Comparison of ENCODE assay signal across 14 mouse cellular contexts in genomic region chr1:13513761-13514160, GRCm38 (mm10).
A peak's percentile ranks its signal among the peaks of the same experiment; 100 is the strongest.
DNase-seq lines count a peak whose midpoint lies in the region; ATAC-seq and TF ChIP-seq lines count a peak whose summit lies in the region.
"Had no signal": no experiment of that assay in that cellular context is flagged by ENCODE, and none has a peak within 500 bp of the region (broad histone marks: within the 10 kb centered on the region; RNA-seq: fewer than 3 reads in every experiment).

No protein-coding gene starts in this region.

- H3K4me2 ChIP-seq in midbrain, postnatal 0 days (ENCODE audit: low read depth, low read length, poor library complexity, severe bottlenecking), result no peak overlapping the region
- H3K4me2 ChIP-seq: heart, embryonic 11.5 days; intestine, embryonic 15.5 days; limb, embryonic 15.5 days; midbrain, embryonic 13.5 days; stomach, embryonic 15.5 days had no signal

- no peak for TF ChIP-seq EP300 in heart, adult 2 months (IDR thresholded peaks at IDR 0.05; ENCODE audit: insufficient read depth, low read depth, low read length)

- H3K4me3 ChIP-seq in heart, adult 2 months, result no peak overlapping the region
- H3K4me3 ChIP-seq in midbrain, postnatal 0 days (ENCODE audit: low read depth, low read length), result no peak overlapping the region
- H3K4me3 ChIP-seq: intestine, embryonic 15.5 days; limb, embryonic 15.5 days; midbrain, embryonic 13.5 days; stomach, embryonic 15.5 days had no signal

- no peaks in the 10 kb centered on the region for H3K27me3 ChIP-seq in heart, adult 2 months (ENCODE audit: control insufficient read depth, insufficient read depth, low read length)
- no peaks in the 10 kb centered on the region for H3K27me3 ChIP-seq in midbrain, postnatal 0 days (ENCODE audit: insufficient read depth, low read length)
- H3K27me3 ChIP-seq: intestine, embryonic 15.5 days; limb, embryonic 15.5 days; midbrain, embryonic 13.5 days; stomach, embryonic 15.5 days had no signal

- no peaks in the 10 kb centered on the region for H3K79me2 ChIP-seq in heart, adult 2 months (replicated peaks; ENCODE audit: control insufficient read depth, insufficient read depth, low read length)

- H3K36me3 ChIP-seq in heart, adult 2 months (ENCODE audit: control insufficient read depth, insufficient read depth, low read length), result no peaks in the 10 kb centered on the region
- no peaks in the 10 kb centered on the region for H3K36me3 ChIP-seq in midbrain, postnatal 0 days (ENCODE audit: insufficient read depth, low read length)
- H3K36me3 ChIP-seq: intestine, embryonic 15.5 days; limb, embryonic 15.5 days; midbrain, embryonic 13.5 days; stomach, embryonic 15.5 days had no signal

- 84% methylated on average over 11 of the region's 11 CpGs for WGBS in heart, adult 2 months
- WGBS in midbrain, postnatal 0 days, result 94% methylated on average over 11 of the region's 11 CpGs

- peak; percentile 100 for ATAC-seq in common myeloid progenitor, adult 5-6 weeks (replicated peaks; ENCODE audit: low read depth, poor library complexity, severe bottlenecking)
- ATAC-seq in megakaryocyte, adult 5-6 weeks (ENCODE audit: poor library complexity, severe bottlenecking), result peak; percentile 100
- no peak for ATAC-seq in midbrain, postnatal 0 days (ENCODE audit: low FRiP score)
- ATAC-seq: forebrain, embryonic 14.5 days; intestine, embryonic 15.5 days; midbrain, embryonic 13.5 days had no signal

- H3K9me3 ChIP-seq in midbrain, postnatal 0 days (ENCODE audit: low read length), result no peaks in the 10 kb centered on the region
- H3K9me3 ChIP-seq: intestine, embryonic 15.5 days; limb, embryonic 15.5 days; stomach, embryonic 15.5 days had no signal

- H3K9ac ChIP-seq in heart, adult 2 months (ENCODE audit: low read depth, low read length), result no peak overlapping the region
- H3K9ac ChIP-seq in midbrain, postnatal 0 days (replicated peaks; ENCODE audit: low read length, poor library complexity, severe bottlenecking), result no peak overlapping the region
- H3K9ac ChIP-seq: intestine, embryonic 15.5 days; limb, embryonic 15.5 days; midbrain, embryonic 13.5 days; stomach, embryonic 15.5 days had no signal

- TF ChIP-seq CTCF in heart, adult 2 months (IDR thresholded peaks at IDR 0.05), result no peak
- TF ChIP-seq CTCF in midbrain, postnatal 0 days (IDR thresholded peaks at IDR 0.05), result no peak

- no peak overlapping the region for H3K27ac ChIP-seq in heart, adult 2 months
- no peak overlapping the region for H3K27ac ChIP-seq in midbrain, postnatal 0 days (ENCODE audit: low read depth, low read length)
- H3K27ac ChIP-seq: intestine, embryonic 15.5 days; limb, embryonic 15.5 days; midbrain, embryonic 13.5 days; stomach, embryonic 15.5 days had no signal

- intact Hi-C loops in heart, adult 2 months (cut with DNase I), result no loop called here

- H3K4me1 ChIP-seq in heart, adult 2 months (ENCODE audit: control insufficient read depth, insufficient read depth, low read length), result no peaks in the 10 kb centered on the region
- H3K4me1 ChIP-seq in midbrain, postnatal 0 days (ENCODE audit: insufficient read depth, low read length), result no peaks in the 10 kb centered on the region
- H3K4me1 ChIP-seq: intestine, embryonic 15.5 days; limb, embryonic 15.5 days; midbrain, embryonic 13.5 days; stomach, embryonic 15.5 days had no signal

- no peak for TF ChIP-seq POLR2A in heart, adult 2 months (IDR thresholded peaks at IDR 0.05; ENCODE audit: insufficient read depth, low read depth, low read length)

- peak; percentile 14 for DNase-seq in spleen, adult 12 weeks (ENCODE audit: low spot score)
- no peak for DNase-seq in spleen, postnatal 4 days (ENCODE audit: low spot score in 2 of 2)
- DNase-seq in thymus, postnatal 4 days, result peak; percentile 25
- DNase-seq in ovary, postnatal 14 days (ENCODE audit: low spot score), result no peak
- no peak for DNase-seq in heart, adult 2 months
- DNase-seq in midbrain, postnatal 0 days (ENCODE audit: low spot score), result no peak

Comparison
In these comparisons a context has a peak if more than half of its experiments do, and no peak if none do; other contexts are left out.
1. DNase-seq: peak in spleen, adult 12 weeks (single experiment) and thymus, postnatal 4 days (single experiment); none in spleen, postnatal 4 days (0 of 2), ovary, postnatal 14 days (single experiment), heart, adult 2 months (0 of 2) and midbrain, postnatal 0 days (single experiment).